Mouse (Mus musculus) left cerebral cortex, adult 18-20 months (tissue): Measurements from ENCODE around the gene Lrrc8d. TPM values are rescaled to one million over a fixed set of nuclear protein-coding genes. Genes with fewer than 3 reads are reported as not detected.

Experiments used
- DNase-seq, 2 experiments: peaks; one replicate each; pipeline ENCODE4 v3.0.0; 2021 to 2022; ENCODE audit warnings: low spot score in 2 of 2, mixed read lengths in 1 of 2
- total RNA-seq, 2 experiments: library from RNA; stranded (reverse); gene quantifications; 2 replicates each; pipeline ENCODE4 v1.2.3; 2021

The Lrrc8d gene
- total RNA-seq, 2 experiments from 2014 or later = 32.7 to 35.0 TPM

DNA sequence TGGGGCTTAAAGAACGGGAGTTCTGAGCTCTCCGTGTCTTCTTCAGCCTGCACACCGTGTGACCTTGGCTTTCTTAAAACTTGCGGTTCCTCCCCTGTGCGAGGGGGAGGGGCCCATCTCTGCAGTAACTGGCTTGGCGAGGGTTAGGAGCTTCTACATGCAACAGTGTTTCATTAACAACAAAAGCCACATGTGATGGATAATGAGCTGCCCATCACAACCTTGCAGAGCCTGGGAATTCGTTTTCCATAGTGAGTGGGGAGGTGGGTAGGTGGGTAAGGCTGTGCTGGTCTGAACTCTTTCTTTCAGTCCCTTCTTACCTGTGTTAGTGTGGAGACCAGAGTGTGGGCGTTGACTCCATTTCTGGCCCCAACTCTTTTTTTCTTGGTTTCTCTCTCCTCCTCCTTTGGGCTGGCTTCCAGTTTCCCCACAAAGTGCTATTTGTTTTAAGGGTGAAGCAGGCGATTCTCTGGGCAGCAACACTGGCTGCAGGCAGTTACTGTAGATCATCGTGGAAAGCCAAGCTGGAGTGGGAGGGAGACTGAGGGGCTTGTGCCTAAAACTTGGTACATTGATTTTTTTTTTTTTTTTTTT lies 15.9 kb downstream of the Lrrc8d start:
- peak in 1 of 2 experiments; percentile 36 for DNase-seq

DNA sequence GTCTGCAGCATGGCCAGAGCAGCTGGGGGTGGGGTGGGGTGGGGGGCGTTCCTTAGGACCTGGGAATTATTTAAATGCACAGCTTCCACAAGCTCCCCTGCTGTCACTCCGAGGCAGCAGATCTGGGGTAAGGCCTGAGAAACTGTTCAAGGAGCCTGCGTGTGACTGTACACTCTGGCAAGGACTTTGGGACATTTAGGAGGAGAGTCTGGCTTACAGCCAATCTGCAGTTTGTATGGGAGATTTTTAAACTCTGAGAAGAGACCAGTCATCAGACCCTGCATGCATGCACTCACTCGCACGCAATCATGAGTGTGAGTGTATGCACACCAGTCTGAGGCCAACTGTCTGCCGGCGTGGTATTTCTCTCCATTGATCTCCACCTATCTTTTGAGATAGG lies 17.5 kb downstream of the Lrrc8d start:
- DNase-seq = no peak

DNA sequence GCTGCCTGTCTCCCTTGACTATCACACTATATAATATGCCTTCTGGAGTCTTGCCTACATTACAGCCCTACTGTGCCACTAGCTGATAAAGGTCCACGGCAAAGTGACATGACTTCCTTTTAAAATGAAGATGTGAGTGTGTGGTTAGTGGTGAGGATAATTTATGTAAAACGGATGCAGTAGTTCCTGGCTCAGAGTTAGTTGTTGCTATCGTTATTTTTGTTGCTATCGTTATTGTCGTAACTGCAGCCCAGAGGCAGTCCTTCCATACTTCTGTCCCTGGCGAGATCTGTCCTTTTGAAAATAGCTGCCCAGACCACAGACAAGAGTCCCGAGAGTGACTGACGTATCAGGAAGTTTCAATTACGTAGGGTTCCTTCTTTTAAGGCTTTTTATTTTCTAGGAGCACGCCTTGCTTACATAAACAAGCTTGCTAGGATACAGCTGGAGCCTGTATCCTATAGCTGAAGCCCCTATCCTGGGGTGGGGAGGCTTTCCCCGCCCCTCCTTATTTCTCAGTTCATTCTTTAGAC lies 18.4 kb downstream of the Lrrc8d start:
- DNase-seq = no peak

DNA sequence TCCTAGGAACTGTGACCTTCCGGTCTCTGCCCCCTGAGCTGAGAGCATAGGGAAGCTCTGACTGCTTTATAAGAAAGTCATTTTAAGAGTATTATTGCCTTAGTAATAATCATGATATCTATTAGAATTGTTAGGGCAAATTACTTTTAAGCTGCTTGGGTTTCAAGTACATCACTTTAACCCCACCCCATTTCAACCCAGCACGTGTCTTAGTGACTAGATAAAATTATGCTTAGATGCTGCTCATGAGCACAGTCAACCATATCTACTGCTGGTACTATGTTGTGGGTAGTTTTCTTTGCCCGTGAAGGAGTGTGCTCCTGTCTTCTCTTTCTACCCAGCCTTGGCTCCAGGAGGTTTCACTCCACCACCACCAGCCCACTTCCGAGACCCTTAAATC lies 21.5 kb downstream of the Lrrc8d start:
- no peak for DNase-seq

- no peak for DNase-seq
Measured at GRCm38 (mm10) chr5:105722807-105723206, 23.0 kb downstream of the Lrrc8d start.

DNA sequence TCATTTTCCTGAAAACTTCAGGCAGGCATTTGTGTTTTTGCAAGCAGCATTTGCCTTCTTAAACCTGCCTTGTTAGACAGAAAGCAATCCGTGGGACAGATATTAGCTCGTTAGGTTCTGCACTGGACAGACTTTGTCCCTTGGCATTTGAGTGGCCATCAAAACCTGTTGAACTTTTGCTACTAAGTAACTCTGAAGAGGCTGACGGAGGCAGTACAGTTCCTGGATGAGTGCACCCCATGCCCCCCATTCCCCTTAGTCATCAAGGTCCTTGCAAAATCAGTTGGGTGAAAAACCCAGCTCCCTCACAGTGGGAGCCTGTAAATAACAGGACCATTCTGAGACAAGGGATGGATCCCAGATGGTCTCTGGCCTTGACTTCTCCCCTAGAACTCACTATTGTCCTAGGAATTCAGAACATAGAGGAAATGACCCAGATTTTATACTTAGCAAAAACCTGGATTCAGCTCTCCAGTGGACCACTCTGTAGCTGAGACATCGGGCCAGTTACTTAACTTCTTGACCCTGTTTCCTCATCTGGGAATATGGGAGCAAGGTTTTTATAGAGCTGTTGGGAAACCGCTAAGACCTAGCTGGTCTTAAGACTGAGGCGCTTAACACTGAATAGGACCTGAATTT lies 30.5 kb downstream of the Lrrc8d start:
- no peak for DNase-seq

DNA sequence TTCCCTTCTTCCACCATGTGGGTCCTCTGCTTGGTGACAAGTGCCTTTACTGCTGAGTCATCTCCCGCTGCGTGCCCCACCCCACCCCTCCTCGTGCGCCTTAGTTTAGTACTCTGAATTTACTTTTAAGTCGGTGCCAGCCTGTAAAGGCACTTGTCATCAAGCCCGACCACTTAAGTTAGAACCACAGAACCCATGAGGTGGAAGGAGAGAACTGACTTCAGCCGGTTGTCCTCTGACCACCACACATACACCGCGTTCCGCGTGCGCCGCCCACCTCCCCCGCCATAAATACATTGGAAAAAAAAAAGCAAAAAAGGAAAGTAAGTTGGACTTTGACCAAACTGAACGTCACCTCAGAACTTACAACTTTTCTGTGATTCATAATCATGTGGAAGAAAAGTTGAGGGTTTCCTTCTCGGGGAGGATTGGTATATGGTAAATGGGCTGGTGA lies 31.4 kb downstream of the Lrrc8d start:
- DNase-seq = no peak

GRCm38 (mm10) chr5:105731627-105732432 lies 32.1 kb downstream of the Lrrc8d start:
- peak; percentile 20 to 36 for DNase-seq

DNA sequence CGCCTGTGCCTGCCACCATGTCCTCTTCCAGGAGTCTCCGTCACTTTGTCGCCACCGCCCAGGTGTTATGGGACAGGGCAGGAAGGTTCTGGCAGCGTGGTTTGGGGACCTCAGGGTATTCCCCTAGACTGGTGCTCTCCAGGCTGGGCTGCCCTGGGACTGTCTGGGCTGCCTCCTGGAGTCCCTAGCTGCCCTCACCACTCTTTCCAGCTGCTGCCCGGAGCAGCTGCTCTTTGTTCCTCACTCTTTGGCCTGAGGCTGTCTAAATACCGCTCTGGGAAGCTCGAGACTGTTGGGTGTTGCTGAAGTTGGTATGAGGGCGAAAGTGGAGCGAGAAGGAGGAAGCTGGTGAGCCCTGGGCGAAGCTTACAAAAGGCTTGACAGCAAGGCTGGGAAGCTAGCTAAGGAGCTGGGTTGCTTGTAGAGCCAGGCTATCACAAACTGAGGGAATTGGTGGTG lies 32.7 kb downstream of the Lrrc8d start:
- DNase-seq = no peak

DNA sequence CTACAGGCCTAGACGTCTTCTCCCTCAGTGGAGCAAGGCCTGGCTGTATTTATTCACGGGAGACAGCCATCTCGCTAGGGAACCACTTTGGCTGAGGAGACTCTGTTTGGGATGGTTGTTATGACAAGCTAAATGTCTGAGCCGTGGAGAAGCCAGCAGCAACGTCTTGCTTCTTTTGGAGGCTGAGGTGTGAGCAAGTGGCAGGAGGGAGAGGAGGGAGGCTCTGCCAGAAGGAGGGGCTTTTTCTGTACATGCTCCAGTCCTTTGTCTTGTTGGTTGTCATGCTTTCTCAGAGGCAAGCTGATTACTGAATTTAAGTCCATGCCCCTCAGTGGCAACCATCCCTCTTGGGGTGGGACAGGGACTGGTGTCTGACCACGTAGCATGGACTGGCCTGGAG lies 33.5 kb downstream of the Lrrc8d start:
- no peak for DNase-seq

DNA sequence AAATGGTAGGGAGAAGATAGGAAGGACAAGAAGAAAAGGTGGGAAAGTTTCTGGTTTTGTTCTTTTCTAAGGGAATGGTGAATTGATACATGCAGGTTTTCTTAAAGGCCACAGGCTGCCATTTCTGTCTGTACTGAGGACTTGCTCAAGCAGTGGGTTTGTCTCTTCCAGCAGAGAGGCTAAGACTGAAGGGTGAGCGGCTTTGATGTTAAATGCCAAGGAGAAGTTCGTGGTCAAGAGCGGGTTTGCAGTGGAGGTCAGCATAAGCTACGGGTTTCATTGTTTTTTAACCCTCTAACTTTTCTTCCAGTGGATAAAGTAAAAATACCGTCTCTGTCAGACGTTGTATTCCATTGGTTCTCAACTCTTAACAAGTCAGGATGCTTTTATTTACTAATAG lies 36.6 kb downstream of the Lrrc8d start:
- DNase-seq = no peak

DNA sequence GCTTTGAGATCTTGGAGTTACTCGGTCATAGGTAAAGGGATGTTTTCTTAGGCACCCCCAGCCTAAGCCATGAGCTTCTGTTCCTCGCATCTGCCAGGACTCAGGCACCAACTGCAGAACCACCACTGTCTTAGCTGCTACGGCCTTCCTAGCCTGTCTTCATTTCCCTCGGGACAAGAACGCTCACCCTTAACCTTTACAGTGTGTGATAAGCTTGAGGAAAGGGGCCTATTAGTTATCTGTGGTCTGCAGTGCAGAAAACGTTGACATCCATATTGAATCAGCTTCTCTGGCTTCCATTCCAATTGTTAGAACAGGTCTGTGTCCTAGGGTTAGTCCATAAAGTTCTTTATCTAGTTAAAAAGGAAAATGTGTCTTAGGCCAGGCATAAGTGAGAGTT lies 37.4 kb downstream of the Lrrc8d start:
- DNase-seq = no peak

- DNase-seq = no peak
Measured at GRCm38 (mm10) chr5:105740437-105740836, 40.7 kb downstream of the Lrrc8d start.

DNA sequence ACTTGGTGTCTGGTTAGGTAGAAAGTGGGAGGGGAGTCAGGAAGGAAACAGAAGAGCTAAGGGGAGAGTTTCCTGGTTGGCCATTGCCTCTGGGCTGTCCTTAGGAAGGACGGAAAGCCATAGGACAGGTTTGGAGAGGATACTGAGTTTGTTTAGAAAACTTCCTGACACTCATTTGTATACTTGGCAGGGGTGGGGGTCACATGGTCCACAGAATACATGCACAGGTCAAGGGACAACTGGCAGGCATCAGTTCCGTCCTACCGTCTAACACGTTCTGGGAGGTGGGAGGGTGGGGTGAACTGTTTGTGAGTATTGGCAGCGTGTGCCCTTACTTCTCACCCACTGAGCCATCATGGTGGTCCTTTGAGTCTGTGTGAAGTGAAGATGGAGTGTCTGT lies 42.9 kb downstream of the Lrrc8d start:
- DNase-seq = no peak

GRCm38 (mm10) chr5:105745324-105745723 lies 45.6 kb downstream of the Lrrc8d start:
- DNase-seq = no peak

GRCm38 (mm10) chr5:105745927-105746454 lies 46.2 kb downstream of the Lrrc8d start:
- DNase-seq = no peak

DNA sequence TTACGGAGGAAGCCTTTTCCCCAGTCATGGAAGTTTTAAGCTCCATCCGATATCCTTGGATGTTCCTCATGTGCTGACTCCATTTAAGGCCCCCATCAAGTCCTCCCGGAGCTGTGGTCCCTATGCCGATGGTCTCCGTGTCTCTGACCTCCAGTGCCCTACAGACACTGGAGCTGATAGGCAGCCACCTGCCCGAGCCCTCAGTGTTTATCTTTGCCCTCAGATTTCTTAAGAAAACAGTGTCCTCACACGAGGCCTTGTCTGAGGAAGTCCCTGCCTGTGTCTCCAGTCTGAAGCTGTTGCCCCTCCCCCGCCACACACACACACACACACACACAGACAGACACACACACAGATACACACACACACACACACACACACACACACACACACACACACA lies 55.0 kb downstream of the Lrrc8d start:
- DNase-seq = no peak

DNA sequence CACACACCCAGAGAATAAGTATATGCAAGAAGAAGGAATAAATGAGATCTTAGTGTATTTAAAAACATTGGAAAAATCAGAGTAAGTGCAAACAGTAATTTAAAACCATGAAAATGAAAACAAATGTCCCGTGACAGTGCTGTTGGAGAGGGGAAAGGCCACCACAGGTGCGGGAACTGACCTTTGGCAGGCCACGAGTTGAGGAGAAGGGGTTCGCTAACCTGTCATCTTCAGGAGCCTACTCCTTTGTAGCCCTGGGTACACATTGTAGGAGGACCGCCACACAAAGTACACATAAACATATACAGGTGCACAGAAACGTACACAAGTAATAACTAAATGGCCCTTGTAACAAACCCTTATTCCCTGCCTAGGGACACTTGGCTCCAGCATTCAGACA lies 55.7 kb downstream of the Lrrc8d start:
- DNase-seq = no peak

GRCm38 (mm10) chr5:105757978-105758377 lies 58.2 kb downstream of the Lrrc8d start:
- DNase-seq = no peak

GRCm38 (mm10) chr5:105758866-105759265 lies 59.1 kb downstream of the Lrrc8d start:
- no peak for DNase-seq

DNA sequence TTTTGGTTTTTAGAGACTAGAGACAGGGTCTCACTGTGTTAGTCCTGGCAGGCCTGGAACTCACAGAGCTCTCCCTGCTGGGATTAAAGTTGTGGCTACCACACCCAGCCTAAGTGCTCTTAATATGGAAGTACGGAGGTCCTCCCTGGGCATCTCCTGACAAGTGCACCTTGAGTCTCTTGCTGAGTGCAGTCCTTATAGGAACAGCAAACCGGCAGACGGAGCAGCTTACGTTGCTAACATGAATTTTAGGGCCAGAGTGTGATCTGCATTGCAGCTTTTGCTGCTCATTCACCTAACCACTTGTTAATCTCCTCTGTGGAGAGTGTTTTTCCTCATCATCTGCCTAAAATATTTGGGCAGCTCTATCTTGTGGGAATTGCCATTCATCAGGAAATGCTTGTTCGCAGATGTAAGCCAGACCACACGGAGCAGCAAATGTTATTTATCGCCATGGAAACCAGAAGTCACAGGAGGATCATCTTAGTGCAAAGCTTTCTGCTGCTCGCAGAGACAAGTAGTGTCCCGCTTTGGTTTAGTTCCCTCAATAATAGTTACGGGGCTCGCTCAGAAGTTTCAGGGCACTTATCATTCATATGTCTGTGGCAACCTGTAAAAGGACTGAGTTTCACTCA lies 62.2 kb downstream of the Lrrc8d start:
- no peak for DNase-seq
